Mouse (Mus musculus) ES-E14 (cell line): ENCODE data around the gene Plscr3. TPM values are rescaled to one million over a fixed set of nuclear protein-coding genes. Genes with fewer than 3 reads are reported as not detected.

Experiments
- DNase-seq: peaks from one replicate; pipeline ENCODE4 v3.0.0-alpha.2; 2013; ENCODE audit warnings: low read depth, low spot score
- H3K27ac ChIP-seq: 2 replicates; pipeline ENCODE4 v1.5.1; 2012; ENCODE audit warnings: low read depth, mild to moderate bottlenecking, low read length, moderate library complexity, mixed read lengths; ENCODE audit not compliant: poor library complexity, insufficient read depth, severe bottlenecking
- H3K36me3 ChIP-seq: 2 replicates; pipeline ENCODE4 v1.6.1; 2012; ENCODE audit warnings: mild to moderate bottlenecking, low read length, moderate library complexity, mixed read lengths; ENCODE audit not compliant: control insufficient read depth, poor library complexity, insufficient read depth, severe bottlenecking
- H3K4me1 ChIP-seq, 2 experiments: fragments of 150-350 bp in 1 of 2; sonication (generic) in 1 of 2; 2 replicates each; pipeline ENCODE4 v1.6.1; 2012; ENCODE audit warnings: low read length in 2 of 2, mild to moderate bottlenecking in 1 of 2, mixed read lengths in 1 of 2; ENCODE audit not compliant: control insufficient read depth in 2 of 2, insufficient read depth in 2 of 2, poor library complexity in 1 of 2
- H3K4me3 ChIP-seq, 2 experiments: fragments of 150-350 bp in 1 of 2; sonication (generic) in 1 of 2; 2 replicates each; pipeline ENCODE4 v1.5.1; 2012; ENCODE audit warnings: low read length in 2 of 2, low read depth in 1 of 2, mild to moderate bottlenecking in 1 of 2, mixed read lengths in 1 of 2; ENCODE audit not compliant: insufficient read depth in 1 of 2, poor library complexity in 1 of 2, severe bottlenecking in 1 of 2
- H3K9ac ChIP-seq: 2 replicates; pipeline ENCODE4 v1.6.1; 2012; ENCODE audit warnings: low read depth, mild to moderate bottlenecking, low read length, mixed read lengths; ENCODE audit not compliant: poor library complexity, insufficient read depth, severe bottlenecking
- H3K9me3 ChIP-seq: fragments of 150-350 bp; sonication (generic); 2 replicates; pipeline ENCODE4 v1.6.1; 2012; ENCODE audit warnings: low read depth, mild to moderate bottlenecking, low read length; ENCODE audit not compliant: control insufficient read depth, insufficient read depth
- CHD2 ChIP-seq: IDR thresholded peaks from 2 replicates; pipeline ENCODE4 v1.6.1; 2014; ENCODE audit warnings: mild to moderate bottlenecking, low read depth, low read length, inconsistent platforms
- HCFC1 ChIP-seq: IDR thresholded peaks from 2 replicates; pipeline ENCODE4 v1.6.1; 2012; ENCODE audit warnings: low read length, inconsistent platforms, borderline replicate concordance; ENCODE audit not compliant: insufficient read depth
- MAFK ChIP-seq: IDR thresholded peaks from 2 replicates; pipeline ENCODE4 v1.6.1; 2014; ENCODE audit warnings: mild to moderate bottlenecking, low read depth, low read length, inconsistent platforms; ENCODE audit not compliant: insufficient read depth
- ZC3H11A ChIP-seq: IDR thresholded peaks from 2 replicates; pipeline ENCODE4 v1.6.1; 2012; ENCODE audit warnings: low read depth, mild to moderate bottlenecking, inconsistent platforms, low read length, borderline replicate concordance
- ZNF384 ChIP-seq: IDR thresholded peaks from 2 replicates; pipeline ENCODE4 v1.6.1; 2012; ENCODE audit warnings: low read depth, low read length, inconsistent platforms
- in situ Hi-C, 2 experiments: fragments of 600-800 bp; cut with MboI; formaldehyde crosslinking; loops; one replicate each; pipeline ENCODE4 v1.15.1; 2025; ENCODE audit warnings: low sequenced_read_pairs in 2 of 2, inconsistent platforms in 1 of 2; ENCODE audit not compliant: unreplicated experiment in 2 of 2
- total RNA-seq: library from RNA; depleted of rRNA; stranded (reverse); fragments of 300-350 nt; gene quantifications from 2 replicates; pipeline ENCODE4 v1.2.3, GENCODE M21; 2012

Gene Plscr3
- total RNA-seq, 1 experiment: 7.2 TPM

GRCm38 (mm10) chr11:69828832-69829231 lies 17.3 kb upstream of the Plscr3 start:
- peaks cover 12% of the 10 kb centered on the region; the same call in 1 of the 2 replicates for H3K36me3 ChIP-seq
- peaks cover 0 to 18% of the 10 kb centered on the region in 2 experiments; a peak in 3 of 4 replicates for H3K4me1 ChIP-seq
- H3K4me3 ChIP-seq: no peak overlapping the region
- H3K9me3 ChIP-seq: no peaks in the 10 kb centered on the region
- H3K27ac ChIP-seq: no peak overlapping the region
- in situ Hi-C loops: no loop called here
- no peak for DNase-seq
- no peak overlapping the region for H3K9ac ChIP-seq
- no peak for TF ChIP-seq ZNF384
- no peak for TF ChIP-seq MAFK
- no peak for TF ChIP-seq HCFC1
- no peak for TF ChIP-seq ZC3H11A
- TF ChIP-seq CHD2: no peak

- Histone ChIP-seq H3K4me3 (peak overlapping the region; percentile 70 to 76), H3K27ac (no peak overlapping the region), H3K36me3 (no peaks in the 10 kb centered on the region), H3K4me1 (peaks cover 0 to 10% of the 10 kb centered on the region in 2 experiments; a peak in 3 of 4 replicates), H3K9ac (peak overlapping the region; percentile 55), H3K9me3 (no peaks in the 10 kb centered on the region)
- TF ChIP-seq ZC3H11A (no peak), HCFC1 (no peak), MAFK (no peak), CHD2 (no peak)
- no peak for DNase-seq
- in situ Hi-C loops: no loop called here
Measured at GRCm38 (mm10) chr11:69833554-69833953, 12.6 kb upstream of the Plscr3 start.

GRCm38 (mm10) chr11:69834001-69834549 lies 12.1 kb upstream of the Plscr3 start:
- peaks cover 0 to 5% of the 10 kb centered on the region in 2 experiments; a peak in 3 of 4 replicates for H3K4me1 ChIP-seq
- no peak for TF ChIP-seq HCFC1
- no peak for TF ChIP-seq ZNF384
- no peak for TF ChIP-seq CHD2
- TF ChIP-seq MAFK: no peak
- TF ChIP-seq ZC3H11A: no peak
- in situ Hi-C loops: no loop called here

GRCm38 (mm10) chr11:69835326-69835965 lies 10.7 kb upstream of the Plscr3 start:
- H3K27ac ChIP-seq: no peak overlapping the region
- no peak for TF ChIP-seq MAFK
- TF ChIP-seq HCFC1: no peak
- no peak for TF ChIP-seq CHD2
- TF ChIP-seq ZNF384: no peak
- no peak for TF ChIP-seq ZC3H11A
- peaks cover 0 to 1% of the 10 kb centered on the region in 2 experiments; a peak in 1 of 4 replicates for H3K4me1 ChIP-seq
- no peaks in the 10 kb centered on the region for H3K9me3 ChIP-seq
- H3K9ac ChIP-seq: no peak overlapping the region
- H3K4me3 ChIP-seq: no peak overlapping the region
- DNase-seq: no peak
- in situ Hi-C loops: no loop called here
- no peaks in the 10 kb centered on the region for H3K36me3 ChIP-seq

More at GRCm38 (mm10) chr11:69834001-69834549, 12.1 kb upstream of the Plscr3 start:
- no peak for DNase-seq
- Histone ChIP-seq H3K36me3 (no peaks in the 10 kb centered on the region), H3K4me3 (peak overlapping the region; percentile 70 to 76), H3K9me3 (no peaks in the 10 kb centered on the region), H3K27ac (no peak overlapping the region), H3K9ac (peak overlapping the region; percentile 55)
